Mouse (Mus musculus) erythroblast, embryonic 14.5 days (primary cell): Measurements from ENCODE around the gene Rab37.

Source experiments
- GATA1 ChIP-seq: IDR thresholded peaks from 2 replicates; pipeline ENCODE4 v1.6.1; 2012; ENCODE audit warnings: low read length, inconsistent platforms, mixed read lengths
- TAL1 ChIP-seq: IDR thresholded peaks from 3 replicates; pipeline ENCODE4 v1.6.1; 2012; ENCODE audit warnings: low read length, inconsistent platforms, mixed read lengths

DNA sequence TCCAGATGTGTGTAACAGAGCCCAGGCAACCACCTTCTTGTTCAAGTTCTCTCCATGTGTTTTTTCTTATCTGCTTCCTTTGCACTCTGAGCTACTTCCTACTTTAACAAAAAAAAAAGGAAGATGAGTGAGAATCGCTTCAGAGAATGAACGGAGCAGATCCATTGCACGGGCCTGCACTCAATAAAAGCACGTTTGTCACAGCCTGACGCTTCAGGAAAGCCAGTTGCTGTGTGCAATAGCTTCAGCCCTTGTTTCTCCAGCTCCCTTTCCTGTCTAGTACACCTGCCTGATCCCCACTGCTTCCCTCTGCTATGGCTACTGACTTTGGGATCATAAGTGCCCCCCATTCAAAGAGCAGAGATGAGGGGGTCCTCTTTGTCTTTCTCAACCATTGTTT is 29.2 kb upstream of the Rab37 start, which contains the start of gene Cd300e:
- TF ChIP-seq TAL1 (no peak), GATA1 (no peak)
